Mouse (Mus musculus): ENCODE results near the gene Vsig8.

DNA sequence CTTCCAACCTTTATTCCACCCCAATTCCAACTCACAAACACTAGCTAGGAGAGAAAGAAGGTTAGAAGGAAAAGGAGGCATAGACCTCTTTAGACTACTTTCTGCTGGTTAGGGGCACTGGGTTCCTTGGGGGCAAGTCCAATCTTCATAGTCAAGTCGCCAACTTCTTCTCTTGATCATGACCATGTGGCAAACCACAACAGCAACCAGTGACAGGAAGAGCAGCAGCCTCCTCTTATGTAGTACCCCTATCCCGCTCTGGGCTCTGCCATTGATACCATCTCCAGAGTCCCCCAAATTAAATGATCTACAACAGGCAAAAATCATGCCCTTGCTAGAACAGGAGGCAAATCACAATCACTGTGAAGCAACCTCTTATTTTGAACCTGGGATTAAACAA lies 38.2 kb downstream of the Vsig8 start:
- TF ChIP-seq CTCF (IDR thresholded peaks at IDR 0.05; ENCODE audit: control insufficient read depth, insufficient read depth, insufficient read length) (no peak), USF1 (IDR thresholded peaks at IDR 0.05; ENCODE audit: low read depth) (no peak), MAX (IDR thresholded peaks at IDR 0.05) (no peak)
